Mouse (Mus musculus): ENCODE measurements at regions not wholly inside any gene's neighbourhood (a gene's known extent, or its start where the extent isn't known, plus 50 kb on each side); places are given as distances from the start of the nearest gene placed in this dataset.

DNA sequence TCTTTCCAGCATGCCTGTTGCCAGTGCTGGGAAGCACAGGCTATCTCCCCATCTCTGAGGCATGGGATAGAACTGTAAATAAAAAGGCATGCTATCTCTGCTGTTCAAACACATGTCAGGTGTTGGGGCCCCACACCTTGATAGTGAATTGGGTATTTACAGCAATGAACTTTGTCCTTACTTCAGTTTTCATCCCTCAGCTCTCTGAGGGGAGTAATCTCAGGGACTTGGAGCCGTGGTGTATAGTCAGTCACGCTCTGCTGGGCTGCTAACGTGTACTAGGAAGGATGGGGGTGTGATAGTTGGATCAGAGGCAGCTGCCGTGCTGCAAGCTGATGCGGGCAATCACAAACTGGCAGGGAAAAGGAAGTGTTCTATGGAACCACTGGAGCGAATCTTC, 91.5 kb upstream of the Prkg2 start:
- no peak for DNase-seq (ENCODE audit: low spot score)
- 58% methylated on average over 6 of the region's 6 CpGs for WGBS

DNA sequence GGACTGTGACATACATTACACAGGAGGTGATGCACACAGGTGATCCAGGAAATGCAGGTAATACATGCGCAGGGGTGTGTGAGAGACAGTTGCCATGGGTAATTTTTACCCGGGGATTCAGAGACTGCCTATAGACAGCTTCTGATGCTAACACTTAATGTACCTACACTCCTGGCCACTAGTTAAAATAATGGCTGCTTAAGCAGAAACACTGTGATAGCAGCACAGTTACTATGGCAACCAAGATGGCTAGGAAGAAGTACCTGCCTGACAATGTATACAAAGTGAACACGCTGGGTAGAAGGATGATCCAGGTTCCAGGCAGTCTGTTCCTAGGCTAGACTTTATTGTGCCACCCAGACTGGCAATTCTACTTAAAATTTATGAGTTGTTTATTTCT, 88.3 kb upstream of the Prkg2 start:
- Histone ChIP-seq H3K4me1 (ENCODE audit: insufficient read depth, low read depth, low read length) (no peaks in the 10 kb centered on the region), H3K9ac (replicated peaks; ENCODE audit: low read depth) (no peak overlapping the region), H3K9me3 (ENCODE audit: low read length) (no peaks in the 10 kb centered on the region), H3K4me2 (replicated peaks; ENCODE audit: low read depth, low read length) (no peak overlapping the region), H3K36me3 (ENCODE audit: insufficient read depth, low read length) (no peaks in the 10 kb centered on the region), H3K4me3 (ENCODE audit: low read depth, low read length) (no peak overlapping the region), H3K27me3 (replicated peaks; ENCODE audit: insufficient read depth, low read length) (no peaks in the 10 kb centered on the region), H3K27ac (ENCODE audit: low read length) (no peak overlapping the region)
- DNase-seq (ENCODE audit: low spot score) = no peak
- WGBS = 69% methylated on average over 3 of the region's 3 CpGs
- ATAC-seq = no peak
- TF ChIP-seq CTCF (IDR thresholded peaks at IDR 0.05) (no peak), EP300 (IDR thresholded peaks at IDR 0.05) (no peak)

More for the DNA sequence above, 91.5 kb upstream of the Prkg2 start:
- Histone ChIP-seq H3K4me2 (replicated peaks; ENCODE audit: low read depth, low read length) (no peak overlapping the region), H3K36me3 (ENCODE audit: insufficient read depth, low read length) (no peaks in the 10 kb centered on the region), H3K4me1 (ENCODE audit: insufficient read depth, low read depth, low read length) (no peaks in the 10 kb centered on the region), H3K27me3 (replicated peaks; ENCODE audit: insufficient read depth, low read length) (no peaks in the 10 kb centered on the region), H3K9ac (replicated peaks; ENCODE audit: low read depth) (no peak overlapping the region), H3K4me3 (ENCODE audit: low read depth, low read length) (no peak overlapping the region), H3K27ac (ENCODE audit: low read length) (no peak overlapping the region), H3K9me3 (ENCODE audit: low read length) (no peaks in the 10 kb centered on the region)
- TF ChIP-seq EP300 (IDR thresholded peaks at IDR 0.05) = no peak
- TF ChIP-seq CTCF (IDR thresholded peaks at IDR 0.05) = no peak
- ATAC-seq = no peak

GRCm38 (mm10) chr5:99111755-99112154, 74.6 kb upstream of the Prkg2 start:
- H3K9ac ChIP-seq (replicated peaks; ENCODE audit: low read depth) = no peak overlapping the region
- H3K4me1 ChIP-seq (ENCODE audit: insufficient read depth, low read depth, low read length) = no peaks in the 10 kb centered on the region
- H3K36me3 ChIP-seq (ENCODE audit: insufficient read depth, low read length) = no peaks in the 10 kb centered on the region
- H3K27me3 ChIP-seq (replicated peaks; ENCODE audit: insufficient read depth, low read length) = no peaks in the 10 kb centered on the region
- no peak overlapping the region for H3K4me2 ChIP-seq (replicated peaks; ENCODE audit: low read depth, low read length)
- TF ChIP-seq EP300 (IDR thresholded peaks at IDR 0.05) (no peak), CTCF (IDR thresholded peaks at IDR 0.05) (no peak)
- DNase-seq (ENCODE audit: low spot score) = no peak
- WGBS = 50% methylated on average over 4 of the region's 4 CpGs
- H3K27ac ChIP-seq (ENCODE audit: low read length) = no peak overlapping the region
- ATAC-seq = no peak
- H3K4me3 ChIP-seq (ENCODE audit: low read depth, low read length) = no peak overlapping the region
- H3K9me3 ChIP-seq (ENCODE audit: low read length) = no peaks in the 10 kb centered on the region

DNA sequence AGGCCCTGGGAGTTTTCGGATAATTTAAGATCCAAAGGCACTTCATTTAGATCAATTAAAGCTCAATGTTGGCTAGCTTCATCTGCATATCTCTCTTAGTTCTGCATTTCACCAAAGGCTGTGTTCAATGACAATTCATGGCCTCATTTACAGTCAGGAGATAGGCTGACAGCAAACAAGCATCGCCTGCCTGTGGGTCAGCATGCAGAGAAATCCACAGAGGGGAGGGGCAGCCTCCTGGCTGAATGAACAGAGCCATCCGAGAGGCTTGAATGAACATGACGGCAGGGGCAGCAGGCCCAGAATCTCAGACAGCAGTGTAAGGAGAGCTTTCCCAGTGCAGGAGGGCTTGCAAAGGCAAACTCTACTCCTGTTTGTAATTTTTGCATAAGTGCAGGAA, 74.1 kb upstream of the Prkg2 start:
- DNase-seq (ENCODE audit: low spot score) (no peak), ATAC-seq (no peak)
- no peak for TF ChIP-seq EP300 (IDR thresholded peaks at IDR 0.05)
- TF ChIP-seq CTCF (IDR thresholded peaks at IDR 0.05) = no peak
- Histone ChIP-seq H3K36me3 (ENCODE audit: insufficient read depth, low read length) (no peaks in the 10 kb centered on the region), H3K27me3 (replicated peaks; ENCODE audit: insufficient read depth, low read length) (no peaks in the 10 kb centered on the region), H3K27ac (ENCODE audit: low read length) (no peak overlapping the region), H3K4me3 (ENCODE audit: low read depth, low read length) (no peak overlapping the region), H3K4me1 (ENCODE audit: insufficient read depth, low read depth, low read length) (no peaks in the 10 kb centered on the region), H3K9ac (replicated peaks; ENCODE audit: low read depth) (no peak overlapping the region), H3K9me3 (ENCODE audit: low read length) (no peaks in the 10 kb centered on the region), H3K4me2 (replicated peaks; ENCODE audit: low read depth, low read length) (no peak overlapping the region)
- 40% methylated on average over 4 of the region's 4 CpGs for WGBS

- Histone ChIP-seq H3K9ac (replicated peaks; ENCODE audit: low read depth) (no peak overlapping the region), H3K36me3 (ENCODE audit: insufficient read depth, low read length) (no peaks in the 10 kb centered on the region), H3K4me1 (ENCODE audit: insufficient read depth, low read depth, low read length) (no peaks in the 10 kb centered on the region), H3K4me3 (ENCODE audit: low read depth, low read length) (no peak overlapping the region), H3K27me3 (replicated peaks; ENCODE audit: insufficient read depth, low read length) (no peaks in the 10 kb centered on the region), H3K4me2 (replicated peaks; ENCODE audit: low read depth, low read length) (no peak overlapping the region), H3K9me3 (ENCODE audit: low read length) (no peaks in the 10 kb centered on the region), H3K27ac (ENCODE audit: low read length) (no peak overlapping the region)
- 53% methylated on average over 6 of the region's 6 CpGs for WGBS
- DNase-seq (ENCODE audit: low spot score) (no peak), ATAC-seq (no peak)
- TF ChIP-seq EP300 (IDR thresholded peaks at IDR 0.05) = no peak
- TF ChIP-seq CTCF (IDR thresholded peaks at IDR 0.05) = no peak
Observed at GRCm38 (mm10) chr5:99099727-99100116, 62.6 kb upstream of the Prkg2 start.

DNA sequence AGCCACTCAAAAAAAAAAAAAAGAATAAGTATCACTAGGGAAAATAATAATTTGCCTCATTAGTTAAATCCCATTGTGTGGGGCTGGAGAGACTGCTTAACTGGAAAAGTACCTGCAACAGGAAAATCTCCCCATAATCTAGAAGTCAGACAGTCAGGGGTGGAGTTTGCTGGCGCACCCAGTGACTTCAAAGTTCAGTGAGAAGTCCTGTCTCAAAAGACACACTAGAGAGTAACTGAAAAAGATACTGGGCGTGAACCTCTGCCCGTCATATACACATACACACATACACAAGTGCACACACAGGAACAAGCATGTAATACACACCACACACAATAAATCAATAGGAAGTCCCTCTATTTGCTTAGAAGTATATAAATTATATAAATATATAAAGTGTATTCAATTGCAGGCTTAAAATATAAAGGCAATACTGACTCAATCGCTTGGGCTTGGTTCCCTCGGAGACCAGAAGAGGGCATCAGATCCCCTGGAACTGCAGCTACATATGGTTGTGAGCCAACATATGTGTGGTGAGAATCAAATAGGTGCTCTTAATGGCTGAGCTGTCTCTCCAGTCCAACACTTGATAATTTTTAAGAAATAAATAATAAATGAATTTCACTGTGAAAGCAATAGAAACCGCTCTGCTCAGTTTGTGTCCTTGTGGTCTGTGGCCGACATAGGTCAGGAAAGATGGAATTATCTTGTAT, 62.0 kb upstream of the Prkg2 start:
- 88% methylated on average over 7 of the region's 7 CpGs for WGBS

More for the DNA sequence above, 62.0 kb upstream of the Prkg2 start:
- H3K27me3 ChIP-seq (replicated peaks; ENCODE audit: insufficient read depth, low read length) = no peaks in the 10 kb centered on the region
- no peaks in the 10 kb centered on the region for H3K9me3 ChIP-seq (ENCODE audit: low read length)
- ATAC-seq (no peak), DNase-seq (ENCODE audit: low spot score) (no peak)
- no peaks in the 10 kb centered on the region for H3K4me1 ChIP-seq (ENCODE audit: insufficient read depth, low read depth, low read length)
- H3K9ac ChIP-seq (replicated peaks; ENCODE audit: low read depth) = no peak overlapping the region
- TF ChIP-seq CTCF (IDR thresholded peaks at IDR 0.05) = no peak
- TF ChIP-seq EP300 (IDR thresholded peaks at IDR 0.05) = no peak
- no peak overlapping the region for H3K4me2 ChIP-seq (replicated peaks; ENCODE audit: low read depth, low read length)
- H3K27ac ChIP-seq (ENCODE audit: low read length) = no peak overlapping the region
- no peaks in the 10 kb centered on the region for H3K36me3 ChIP-seq (ENCODE audit: insufficient read depth, low read length)
- no peak overlapping the region for H3K4me3 ChIP-seq (ENCODE audit: low read depth, low read length)
